Mouse (Mus musculus) liver, embryonic 16.5 days (tissue): ENCODE results near the gene Mlana. TPM values are rescaled to one million over a fixed set of nuclear protein-coding genes. Genes with fewer than 3 reads are reported as not detected.

Experiments used
- ATAC-seq: fragments of 200-750 bp; cut with Nextera tagmentation; 2 replicates; pipeline ENCODE4 v1.8.0; 2017; ENCODE audit warnings: low read depth, mild to moderate bottlenecking, moderate number of reproducible peaks, moderate library complexity
- H3K27ac ChIP-seq: fragments of 300-500 bp; sonication (generic); 2 replicates; pipeline ENCODE4 v1.5.1; 2014; ENCODE audit warnings: mild to moderate bottlenecking, low read length
- H3K27me3 ChIP-seq: fragments of 300-500 bp; sonication (generic); 2 replicates; pipeline ENCODE4 v1.6.1; 2014; ENCODE audit warnings: low read depth, low read length, mixed read lengths; ENCODE audit not compliant: control insufficient read depth, insufficient read depth
- H3K36me3 ChIP-seq: fragments of 300-500 bp; sonication (generic); 2 replicates; pipeline ENCODE4 v1.6.1; 2014; ENCODE audit warnings: mild to moderate bottlenecking; ENCODE audit not compliant: control insufficient read depth, insufficient read depth
- H3K4me1 ChIP-seq: fragments of 300-500 bp; sonication (generic); 2 replicates; pipeline ENCODE4 v1.6.1; 2014; ENCODE audit warnings: low read depth, low read length, mixed read lengths; ENCODE audit not compliant: control insufficient read depth
- H3K4me2 ChIP-seq: fragments of 300-500 bp; sonication (generic); 2 replicates; pipeline ENCODE4 v1.6.1; 2014; ENCODE audit warnings: low read depth, low read length, mixed read lengths
- H3K4me3 ChIP-seq: fragments of 300-500 bp; sonication (generic); 2 replicates; pipeline ENCODE4 v1.5.1; 2014; ENCODE audit warnings: low read depth, mild to moderate bottlenecking, low read length
- H3K9ac ChIP-seq: fragments of 300-500 bp; sonication (generic); 2 replicates; pipeline ENCODE4 v1.6.1; 2014; ENCODE audit warnings: low read depth, low read length
- H3K9me3 ChIP-seq: fragments of 300-500 bp; sonication (generic); replicated peaks from 2 replicates; pipeline ENCODE4 v1.6.1; 2016; ENCODE audit warnings: low read length; ENCODE audit not compliant: control insufficient read depth
- WGBS: fragments of 180-500 bp; shearing (Covaris S2); extraction: QIAGEN DNeasy Blood & Tissue Kit; methylation state at CpG from one replicate; pipeline ENCODE4 v1.1.7; 2014; ENCODE audit not compliant: insufficient replicate concordance; 5-methylcytosine and 5-hydroxymethylcytosine counted together
- polyA plus RNA-seq: library from polyadenylated mRNA; unstranded; fragments of >200 nt; fragmentation: Nextera tagmentation; extraction: Ambion mirVana; gene quantifications from 2 replicates; pipeline ENCODE4 v1.2.1, GENCODE M21; 2015

Mlana gene
- polyA plus RNA-seq, 1 experiment from 2014 or later = not detected

GRCm38 (mm10) chr19:29753939-29754338, 56.3 kb downstream of the Mlana start:
- ATAC-seq = no peak
- Histone ChIP-seq H3K4me3 (no peak overlapping the region), H3K9me3 (no peaks in the 10 kb centered on the region), H3K36me3 (no peaks in the 10 kb centered on the region; the same call in 1 of the 2 replicates), H3K27ac (no peak overlapping the region), H3K27me3 (no peaks in the 10 kb centered on the region), H3K4me1 (no peaks in the 10 kb centered on the region), H3K9ac (no peak overlapping the region), H3K4me2 (no peak overlapping the region)
- WGBS = 81% methylated on average over 2 of the region's 2 CpGs

Other genes with a start within 250 kb of the Mlana start
- 3.2 and 3.6 TPM in 2 replicates for gene Ric1, start 175.5 kb upstream of the Mlana start, polyA plus RNA-seq
- 9.4 and 10.0 TPM in 2 replicates for gene Ermp1, start 49.4 kb upstream of the Mlana start, polyA plus RNA-seq
- gene 9930021J03Rik, start 108.2 kb downstream of the Mlana start, polyA plus RNA-seq = 1.3 and 1.7 TPM in 2 replicates
- gene Ranbp6, start 115.2 kb downstream of the Mlana start, polyA plus RNA-seq = 5.2 and 6.0 TPM in 2 replicates
- 1.5 and 1.6 TPM in 2 replicates for gene Il33, start 227.3 kb downstream of the Mlana start, polyA plus RNA-seq